Mouse (Mus musculus) limb, embryonic 11.5 days (tissue): ENCODE results near the gene Susd1. TPM values are rescaled to one million over a fixed set of nuclear protein-coding genes. Genes with fewer than 3 reads are reported as not detected.

Experiments used
- ATAC-seq: fragments of 200-750 bp; cut with Nextera tagmentation; 2 replicates; pipeline ENCODE4 v1.8.0; 2017; ENCODE audit warnings: low read depth; ENCODE audit not compliant: insufficient number of reproducible peaks, low FRiP score, low TSS enrichment
- DNase-seq: peaks from one replicate; pipeline ENCODE4 v3.0.0-alpha.2; 2015; ENCODE audit warnings: low spot score
- H3K27ac ChIP-seq: fragments of 300-500 bp; sonication (generic); replicated peaks from 2 replicates; pipeline ENCODE4 v1.5.1; 2014; ENCODE audit warnings: low read depth, mild to moderate bottlenecking, low read length
- H3K27me3 ChIP-seq: fragments of 300-500 bp; sonication (generic); 2 replicates; pipeline ENCODE4 v1.6.1; 2014; ENCODE audit warnings: mild to moderate bottlenecking, low read length, mixed read lengths; ENCODE audit not compliant: control insufficient read depth, insufficient read depth
- H3K36me3 ChIP-seq: fragments of 300-500 bp; sonication (generic); 2 replicates; pipeline ENCODE4 v1.6.1; 2014; ENCODE audit warnings: mild to moderate bottlenecking, low read length, moderate library complexity, mixed read lengths; ENCODE audit not compliant: control insufficient read depth, insufficient read depth
- H3K4me1 ChIP-seq: fragments of 300-500 bp; sonication (generic); 2 replicates; pipeline ENCODE4 v1.6.1; 2014; ENCODE audit warnings: low read length, mixed read lengths; ENCODE audit not compliant: control insufficient read depth, insufficient read depth
- H3K4me2 ChIP-seq: fragments of 300-500 bp; sonication (generic); 2 replicates; pipeline ENCODE4 v1.6.1; 2014; ENCODE audit warnings: low read depth, mild to moderate bottlenecking, moderate library complexity; ENCODE audit not compliant: severe bottlenecking
- H3K4me3 ChIP-seq: fragments of 300-500 bp; sonication (generic); 2 replicates; pipeline ENCODE4 v1.5.1; 2014; ENCODE audit warnings: low read depth, low read length
- H3K9ac ChIP-seq: fragments of 300-500 bp; sonication (generic); 2 replicates; pipeline ENCODE4 v1.6.1; 2014; ENCODE audit warnings: mild to moderate bottlenecking, low read length
- H3K9me3 ChIP-seq: fragments of 300-500 bp; sonication (generic); 2 replicates; pipeline ENCODE4 v1.6.1; 2016; ENCODE audit warnings: low read length; ENCODE audit not compliant: control insufficient read depth
- WGBS: fragments of 180-500 bp; shearing (Covaris S2); extraction: QIAGEN DNeasy Blood & Tissue Kit; methylation state at CpG from one replicate; pipeline ENCODE4 v1.1.7; 2014; 5-methylcytosine and 5-hydroxymethylcytosine counted together
- polyA plus RNA-seq: library from polyadenylated mRNA; unstranded; fragments of >200 nt; fragmentation: Nextera tagmentation; extraction: Ambion mirVana; gene quantifications from 2 replicates; pipeline ENCODE4 v1.2.1, GENCODE M21; 2014

Susd1 gene
- polyA plus RNA-seq, 1 experiment from 2014 or later = 0.99 TPM

DNA sequence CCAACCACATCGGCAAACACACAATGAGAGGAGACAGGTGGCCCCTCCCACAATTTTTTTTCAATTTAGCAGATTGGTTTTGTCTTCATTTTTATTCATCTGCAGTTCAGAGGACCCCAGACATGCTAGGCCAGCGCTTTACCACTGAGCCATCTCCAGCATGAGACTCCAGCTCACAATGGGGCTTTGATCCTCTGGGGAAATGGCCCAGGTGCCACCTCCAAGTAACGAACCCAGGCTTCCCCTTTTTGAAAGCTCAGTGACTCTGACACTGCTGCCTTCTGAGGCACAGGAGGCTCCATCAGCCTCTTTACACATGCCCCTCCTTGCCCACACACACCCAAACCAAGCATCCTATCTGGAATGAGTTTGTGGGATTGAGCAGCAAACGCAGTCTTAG lies 5.7 kb upstream of the Susd1 start:
- H3K36me3 ChIP-seq = no peaks in the 10 kb centered on the region
- no peak for ATAC-seq
- H3K4me1 ChIP-seq = 0 out of 2 replicates have a peak, but pooled peaks cover 3% of the 10 kb centered on the region
- H3K27me3 ChIP-seq = peaks cover under 1% of the 10 kb centered on the region; the same call in 1 of the 2 replicates
- WGBS = 77% methylated on average over 4 of the region's 4 CpGs
- H3K9me3 ChIP-seq = no peaks in the 10 kb centered on the region; the same call in 1 of the 2 replicates
- no peak for DNase-seq
- no peak overlapping the region for H3K4me3 ChIP-seq
- no peak overlapping the region for H3K4me2 ChIP-seq
- no peak overlapping the region for H3K9ac ChIP-seq
- no peak overlapping the region for H3K27ac ChIP-seq

- no peaks in the 10 kb centered on the region for H3K9me3 ChIP-seq
- peaks cover 7% of the 10 kb centered on the region; the same call in 1 of the 2 replicates for H3K27me3 ChIP-seq
- no peak overlapping the region for H3K4me2 ChIP-seq
- H3K4me1 ChIP-seq = 0 out of 2 replicates have a peak, but pooled peaks cover 3% of the 10 kb centered on the region
- no peak for ATAC-seq
- H3K36me3 ChIP-seq = no peaks in the 10 kb centered on the region
- DNase-seq = no peak
- H3K9ac ChIP-seq = no peak overlapping the region
- WGBS = 80% methylated on average over 1 of the region's 1 CpGs
- no peak overlapping the region for H3K4me3 ChIP-seq
- no peak overlapping the region for H3K27ac ChIP-seq
These were observed 2.8 kb upstream of the Susd1 start for GRCm38 (mm10) chr4:59441265-59441664.

GRCm38 (mm10) chr4:59439960-59440359 lies 1.5 kb upstream of the Susd1 start:
- WGBS = 47% methylated on average over 2 of the region's 2 CpGs
- Histone ChIP-seq H3K9ac (no peak overlapping the region), H3K27me3 (peaks cover 7% of the 10 kb centered on the region; the same call in 1 of the 2 replicates), H3K4me2 (no peak overlapping the region), H3K4me3 (no peak overlapping the region), H3K36me3 (no peaks in the 10 kb centered on the region), H3K9me3 (no peaks in the 10 kb centered on the region), H3K4me1 (no peaks in the 10 kb centered on the region), H3K27ac (no peak overlapping the region)
- DNase-seq (no peak), ATAC-seq (no peak)

DNA sequence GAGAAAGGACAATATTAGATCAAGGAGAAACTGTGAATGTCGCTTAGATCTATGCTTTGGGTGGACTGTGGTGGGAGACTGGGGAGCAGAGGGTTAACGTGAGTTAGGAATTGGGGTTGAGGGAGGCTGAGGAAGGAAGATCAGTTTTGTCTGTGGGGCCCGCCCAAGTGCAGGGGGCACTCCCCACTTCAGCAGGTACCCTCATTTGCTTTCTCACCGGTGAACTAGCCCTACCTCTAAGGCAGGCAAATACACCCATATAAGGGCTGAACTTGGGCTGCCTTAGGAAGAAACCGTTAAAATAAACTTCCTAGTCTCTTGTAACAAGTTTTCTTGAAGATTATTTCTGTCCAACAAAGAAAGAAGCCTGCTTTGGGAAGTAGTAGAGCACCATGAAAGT lies 608 bp upstream of the Susd1 start:
- H3K4me1 ChIP-seq = no peaks in the 10 kb centered on the region
- no peak overlapping the region for H3K27ac ChIP-seq
- 22% methylated on average over 5 of the region's 5 CpGs for WGBS
- H3K4me2 ChIP-seq = no peak overlapping the region
- ATAC-seq = no peak
- H3K4me3 ChIP-seq = no peak overlapping the region
- H3K27me3 ChIP-seq = peaks cover 7% of the 10 kb centered on the region; the same call in 1 of the 2 replicates
- no peak for DNase-seq
- H3K9me3 ChIP-seq = no peaks in the 10 kb centered on the region
- no peaks in the 10 kb centered on the region for H3K36me3 ChIP-seq
- H3K9ac ChIP-seq = no peak overlapping the region

GRCm38 (mm10) chr4:59435951-59436350 lies 2.5 kb downstream of the Susd1 start:
- peaks cover 7% of the 10 kb centered on the region; the same call in 1 of the 2 replicates for H3K27me3 ChIP-seq
- no peak overlapping the region for H3K9ac ChIP-seq
- WGBS = 87% methylated on average over 4 of the region's 4 CpGs
- H3K4me3 ChIP-seq = no peak overlapping the region
- no peaks in the 10 kb centered on the region for H3K9me3 ChIP-seq
- no peak overlapping the region for H3K27ac ChIP-seq
- no peak for ATAC-seq
- H3K4me2 ChIP-seq = no peak overlapping the region
- H3K36me3 ChIP-seq = no peaks in the 10 kb centered on the region
- no peak for DNase-seq
- no peaks in the 10 kb centered on the region for H3K4me1 ChIP-seq

DNA sequence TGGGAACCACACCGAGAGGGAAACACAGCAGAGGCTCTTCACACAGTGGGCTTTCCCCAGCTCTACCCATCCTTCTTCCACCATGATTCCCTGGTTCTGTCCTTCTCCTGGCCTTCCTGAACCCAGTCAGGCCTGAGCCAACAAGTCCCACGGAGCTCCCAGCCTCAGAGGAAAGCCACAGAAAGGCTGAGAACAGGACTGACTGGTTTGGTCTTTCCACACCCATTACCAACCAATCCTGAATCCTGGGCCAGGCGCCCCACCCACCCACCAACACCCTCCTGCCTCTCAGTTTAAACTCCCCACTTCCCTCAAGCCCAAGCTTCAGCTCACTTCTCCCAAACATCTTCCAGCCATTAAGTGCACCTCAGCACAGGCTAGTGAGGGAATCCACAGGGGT lies 4.4 kb downstream of the Susd1 start:
- Histone ChIP-seq H3K4me1 (no peaks in the 10 kb centered on the region), H3K27ac (no peak overlapping the region), H3K36me3 (no peaks in the 10 kb centered on the region), H3K9me3 (no peaks in the 10 kb centered on the region), H3K4me3 (no peak overlapping the region), H3K4me2 (no peak overlapping the region), H3K27me3 (peaks cover 6% of the 10 kb centered on the region; the same call in 1 of the 2 replicates), H3K9ac (no peak overlapping the region)
- DNase-seq = no peak
- ATAC-seq = no peak
- WGBS = 69% methylated on average over 3 of the region's 3 CpGs

DNA sequence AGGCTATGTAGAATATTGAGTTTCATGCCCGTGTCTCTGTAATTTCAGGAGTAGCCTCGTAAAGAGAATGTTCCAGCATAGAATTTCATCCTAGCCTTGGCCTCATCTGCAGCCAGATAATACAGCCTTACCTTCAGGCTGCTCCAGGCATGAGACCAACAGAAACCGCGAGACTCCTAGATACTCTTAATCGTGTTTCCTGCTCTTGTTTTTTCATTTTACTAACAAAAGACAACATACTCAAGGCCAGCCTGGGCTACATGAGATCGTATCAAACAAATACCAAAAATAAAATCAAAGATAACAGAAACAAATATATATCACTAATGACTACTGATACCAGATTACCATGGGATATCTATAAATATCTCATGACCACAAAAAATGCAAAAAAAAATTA lies 9.3 kb downstream of the Susd1 start:
- Histone ChIP-seq H3K9ac (no peak overlapping the region), H3K4me3 (no peak overlapping the region), H3K4me2 (no peak overlapping the region), H3K9me3 (no peaks in the 10 kb centered on the region), H3K36me3 (no peaks in the 10 kb centered on the region), H3K27me3 (no peaks in the 10 kb centered on the region), H3K27ac (no peak overlapping the region), H3K4me1 (no peaks in the 10 kb centered on the region)
- DNase-seq (no peak), ATAC-seq (no peak)
- 85% methylated on average over 6 of the region's 6 CpGs for WGBS

DNA sequence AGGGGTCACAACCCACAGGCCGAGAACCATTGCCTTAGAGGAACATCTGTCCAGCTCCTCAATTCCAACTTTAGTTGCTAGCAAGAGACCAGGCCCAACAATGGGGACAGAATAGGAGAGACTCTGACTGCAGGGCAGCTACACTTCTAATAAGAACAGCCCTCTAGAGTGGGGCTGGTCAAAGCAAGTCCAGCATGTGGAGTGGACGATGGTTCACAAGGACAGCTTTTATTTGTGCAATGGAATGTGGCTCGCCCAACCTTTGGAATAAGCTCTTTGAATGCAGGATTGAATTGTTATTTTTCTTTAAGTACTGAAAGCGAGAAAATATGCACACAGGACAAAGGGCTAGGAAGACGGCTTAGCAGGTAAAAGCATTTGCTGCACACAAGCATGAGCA lies 12.0 kb downstream of the Susd1 start:
- no peaks in the 10 kb centered on the region for H3K4me1 ChIP-seq
- no peak for ATAC-seq
- no peak for DNase-seq
- 90% methylated on average over 5 of the region's 5 CpGs for WGBS
- H3K4me3 ChIP-seq = no peak overlapping the region
- no peak overlapping the region for H3K4me2 ChIP-seq
- H3K9me3 ChIP-seq = no peaks in the 10 kb centered on the region
- H3K27ac ChIP-seq = no peak overlapping the region
- no peaks in the 10 kb centered on the region for H3K27me3 ChIP-seq
- H3K36me3 ChIP-seq = no peaks in the 10 kb centered on the region
- no peak overlapping the region for H3K9ac ChIP-seq

GRCm38 (mm10) chr4:59422808-59423207 lies 15.6 kb downstream of the Susd1 start:
- Histone ChIP-seq H3K27me3 (no peaks in the 10 kb centered on the region), H3K9ac (no peak overlapping the region), H3K4me1 (no peaks in the 10 kb centered on the region), H3K4me2 (no peak overlapping the region), H3K4me3 (no peak overlapping the region), H3K9me3 (no peaks in the 10 kb centered on the region), H3K36me3 (no peaks in the 10 kb centered on the region), H3K27ac (no peak overlapping the region)
- no peak for ATAC-seq
- no peak for DNase-seq
